Mouse (Mus musculus): Measurements from ENCODE around the gene Klhl25. TPM values are rescaled to one million over a fixed set of nuclear protein-coding genes. Genes with fewer than 3 reads are reported as not detected.

The Klhl25 gene
- polyA plus RNA-seq, 1 experiment from 2014 or later, result 8.3 TPM

DNA sequence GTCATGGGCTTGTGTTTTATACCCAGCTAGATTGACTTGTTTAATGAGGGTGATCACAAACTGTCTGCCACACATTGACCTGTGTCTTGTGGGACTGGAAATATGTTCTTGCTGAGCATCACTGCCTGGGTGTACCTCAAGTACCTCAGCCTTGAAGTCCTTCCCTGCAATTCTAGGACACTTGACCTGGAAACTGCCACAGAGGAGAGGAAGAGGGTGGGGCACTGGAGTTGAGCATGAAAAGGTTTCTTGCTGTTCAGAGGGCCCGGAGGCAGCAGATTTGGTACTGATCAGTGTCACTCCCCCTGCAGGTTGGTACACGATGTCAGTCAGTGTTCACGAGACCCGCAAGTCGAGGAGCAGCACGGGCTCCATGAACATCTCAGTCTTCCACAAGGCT is 16.9 kb downstream of the Klhl25 start:
- ATAC-seq (ENCODE audit: insufficient number of reproducible peaks, insufficient read depth, low FRiP score, low read depth), result no peak
- peaks cover 50% of the 10 kb centered on the region for H3K36me3 ChIP-seq (ENCODE audit: control insufficient read depth, insufficient read depth, low read length)

DNA sequence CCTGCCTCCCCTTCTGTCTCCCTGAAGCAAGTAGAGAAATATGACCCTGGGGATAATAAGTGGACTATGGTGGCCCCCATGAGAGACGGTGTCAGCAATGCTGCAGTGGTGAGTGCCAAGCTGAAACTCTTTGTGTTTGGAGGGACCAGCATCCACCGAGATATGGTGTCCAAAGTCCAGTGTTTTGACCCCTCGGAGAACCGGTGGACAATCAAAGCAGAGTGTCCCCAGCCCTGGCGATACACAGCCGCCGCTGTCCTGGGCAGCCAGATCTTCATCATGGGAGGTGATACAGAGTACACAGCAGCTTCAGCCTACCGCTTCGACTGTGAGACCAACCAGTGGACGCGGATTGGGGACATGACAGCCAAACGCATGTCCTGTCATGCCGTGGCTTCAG is 18.4 kb downstream of the Klhl25 start:
- H3K9me3 ChIP-seq (ENCODE audit: control insufficient read depth, low read length), result 0 out of 2 replicates have a peak, but pooled peaks cover 4% of the 10 kb centered on the region
- H3K4me1 ChIP-seq (ENCODE audit: control insufficient read depth in 2 of 2, insufficient read depth in 2 of 2, low read length in 2 of 2), result peaks cover 8 to 17% of the 10 kb centered on the region in 2 experiments
- H3K36me3 ChIP-seq (ENCODE audit: control insufficient read depth, insufficient read depth, low read length), result peaks cover 57% of the 10 kb centered on the region
- H3K4me2 ChIP-seq (ENCODE audit: low read length), result no peak overlapping the region
- no peaks in the 10 kb centered on the region for H3K27me3 ChIP-seq (ENCODE audit: control insufficient read depth, insufficient read depth, low read length)
- H3K4me3 ChIP-seq (ENCODE audit: control insufficient read depth in 1 of 2, insufficient read depth in 1 of 2, low read depth in 1 of 2, low read length in 2 of 2), result no peak overlapping the region
- H3K27ac ChIP-seq (replicated peaks in 1 of 2; ENCODE audit: control insufficient read depth in 1 of 2, insufficient read depth in 1 of 2, low read depth in 2 of 2, low read length in 2 of 2), result no peak overlapping the region
- ATAC-seq (ENCODE audit: insufficient number of reproducible peaks, insufficient read depth, low FRiP score, low read depth), result no peak
- H3K9ac ChIP-seq (ENCODE audit: low read length), result no peak overlapping the region
- WGBS, result 90% methylated on average over 13 of the region's 13 CpGs

More for the DNA sequence above, 16.9 kb downstream of the Klhl25 start:
- Histone ChIP-seq H3K27ac (replicated peaks in 1 of 2; ENCODE audit: control insufficient read depth in 1 of 2, insufficient read depth in 1 of 2, low read depth in 2 of 2, low read length in 2 of 2) (no peak overlapping the region), H3K27me3 (ENCODE audit: control insufficient read depth, insufficient read depth, low read length) (no peaks in the 10 kb centered on the region), H3K4me2 (ENCODE audit: low read length) (no peak overlapping the region), H3K4me1 (ENCODE audit: control insufficient read depth in 2 of 2, insufficient read depth in 2 of 2, low read length in 2 of 2) (peaks cover 11 to 12% of the 10 kb centered on the region in 2 experiments), H3K4me3 (ENCODE audit: control insufficient read depth in 1 of 2, insufficient read depth in 1 of 2, low read depth in 1 of 2, low read length in 2 of 2) (no peak overlapping the region), H3K9me3 (ENCODE audit: control insufficient read depth, low read length) (0 out of 2 replicates have a peak, but pooled peaks cover 4% of the 10 kb centered on the region), H3K9ac (ENCODE audit: low read length) (no peak overlapping the region)
- 92% methylated on average over 6 of the region's 6 CpGs for WGBS

DNA sequence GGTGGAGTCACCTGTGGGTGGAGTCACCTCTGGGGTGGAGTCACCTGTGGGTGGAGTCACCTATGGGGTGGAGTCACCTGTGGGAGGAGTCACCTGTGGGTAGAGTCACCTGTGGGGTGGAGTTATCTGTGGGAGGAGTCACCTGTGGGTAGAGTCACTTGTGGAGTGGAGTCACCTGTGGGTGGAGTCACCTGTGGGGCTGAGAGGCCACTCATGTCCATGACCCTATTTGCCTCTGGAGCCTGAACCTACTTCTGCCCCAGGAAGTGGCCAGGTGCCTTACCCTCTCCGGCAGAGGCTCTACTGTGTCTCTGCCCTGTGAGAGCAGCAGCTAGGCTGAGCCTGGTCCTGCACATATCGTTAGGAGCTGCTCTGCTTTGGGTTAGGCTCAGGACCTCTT is 20.6 kb downstream of the Klhl25 start:
- H3K4me1 ChIP-seq (ENCODE audit: control insufficient read depth in 2 of 2, insufficient read depth in 2 of 2, low read length in 2 of 2), result peaks cover 2 to 11% of the 10 kb centered on the region in 2 experiments
- no peak overlapping the region for H3K9ac ChIP-seq (ENCODE audit: low read length)
- 0 out of 2 replicates have a peak, but pooled peaks cover 4% of the 10 kb centered on the region for H3K9me3 ChIP-seq (ENCODE audit: control insufficient read depth, low read length)
- 79% methylated on average over 2 of the region's 2 CpGs for WGBS
- H3K27me3 ChIP-seq (ENCODE audit: control insufficient read depth, insufficient read depth, low read length), result no peaks in the 10 kb centered on the region
- H3K27ac ChIP-seq (replicated peaks in 1 of 2; ENCODE audit: control insufficient read depth in 1 of 2, insufficient read depth in 1 of 2, low read depth in 2 of 2, low read length in 2 of 2), result no peak overlapping the region
- H3K36me3 ChIP-seq (ENCODE audit: control insufficient read depth, insufficient read depth, low read length), result peaks cover 72% of the 10 kb centered on the region
- no peak for ATAC-seq (ENCODE audit: insufficient number of reproducible peaks, insufficient read depth, low FRiP score, low read depth)
- H3K4me2 ChIP-seq (ENCODE audit: low read length), result no peak overlapping the region
- H3K4me3 ChIP-seq (ENCODE audit: control insufficient read depth in 1 of 2, insufficient read depth in 1 of 2, low read depth in 1 of 2, low read length in 2 of 2), result no peak overlapping the region

DNA sequence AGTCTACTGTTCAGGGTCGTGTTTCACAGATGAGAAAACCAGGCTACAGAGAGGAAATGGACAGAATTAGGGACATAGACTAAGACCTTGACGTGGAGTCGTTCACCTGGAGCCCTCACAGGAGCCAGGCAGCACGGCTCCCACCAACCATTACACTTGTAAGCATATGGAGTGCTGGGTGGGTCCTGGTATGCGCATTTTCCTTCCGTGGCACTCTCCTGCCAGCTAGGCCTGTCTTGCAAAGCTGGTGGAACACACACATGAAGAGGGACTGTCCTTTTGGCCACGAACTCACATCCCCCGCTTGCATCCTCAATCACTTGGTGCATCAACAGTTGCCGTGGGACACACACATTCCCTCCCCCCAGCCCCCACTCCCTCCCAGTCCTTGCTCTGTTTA is 22.4 kb downstream of the Klhl25 start:
- 75% methylated on average over 9 of the region's 9 CpGs for WGBS
- Histone ChIP-seq H3K36me3 (ENCODE audit: control insufficient read depth, insufficient read depth, low read length) (peaks cover 73% of the 10 kb centered on the region), H3K27ac (replicated peaks in 1 of 2; ENCODE audit: control insufficient read depth in 1 of 2, insufficient read depth in 1 of 2, low read depth in 2 of 2, low read length in 2 of 2) (no peak overlapping the region), H3K9me3 (ENCODE audit: control insufficient read depth, low read length) (no peaks in the 10 kb centered on the region), H3K4me3 (ENCODE audit: control insufficient read depth in 1 of 2, insufficient read depth in 1 of 2, low read depth in 1 of 2, low read length in 2 of 2) (no peak overlapping the region), H3K4me2 (ENCODE audit: low read length) (no peak overlapping the region), H3K9ac (ENCODE audit: low read length) (no peak overlapping the region), H3K27me3 (ENCODE audit: control insufficient read depth, insufficient read depth, low read length) (no peaks in the 10 kb centered on the region), H3K4me1 (ENCODE audit: control insufficient read depth in 2 of 2, insufficient read depth in 2 of 2, low read length in 2 of 2) (peaks cover 2 to 11% of the 10 kb centered on the region in 2 experiments)
- no peak for ATAC-seq (ENCODE audit: insufficient number of reproducible peaks, insufficient read depth, low FRiP score, low read depth)

DNA sequence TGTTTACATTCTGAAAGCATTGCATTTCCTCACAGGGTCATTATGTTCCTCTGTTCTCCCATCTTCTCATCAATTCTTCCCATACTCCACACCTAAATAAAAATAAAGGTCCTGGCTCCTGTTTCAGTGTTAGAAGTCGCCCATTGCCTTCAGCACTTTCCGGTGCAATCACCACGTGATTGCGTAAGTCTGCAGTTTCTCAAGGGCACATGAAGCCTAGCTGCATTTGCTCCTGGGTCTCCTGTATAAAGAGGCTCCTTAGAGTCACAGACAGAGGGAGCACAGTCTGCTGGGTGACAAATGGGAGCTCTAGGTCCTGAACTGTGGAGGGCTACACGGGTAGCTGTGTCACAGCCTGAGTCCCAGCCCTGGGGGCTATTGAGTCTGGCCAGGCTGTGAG is 24.1 kb downstream of the Klhl25 start:
- peaks cover 2 to 11% of the 10 kb centered on the region in 2 experiments for H3K4me1 ChIP-seq (ENCODE audit: control insufficient read depth in 2 of 2, insufficient read depth in 2 of 2, low read length in 2 of 2)
- H3K9me3 ChIP-seq (ENCODE audit: control insufficient read depth, low read length), result no peaks in the 10 kb centered on the region
- 65% methylated on average over 5 of the region's 5 CpGs for WGBS
- H3K36me3 ChIP-seq (ENCODE audit: control insufficient read depth, insufficient read depth, low read length), result peaks cover 56% of the 10 kb centered on the region
- no peak for ATAC-seq (ENCODE audit: insufficient number of reproducible peaks, insufficient read depth, low FRiP score, low read depth)
- no peaks in the 10 kb centered on the region for H3K27me3 ChIP-seq (ENCODE audit: control insufficient read depth, insufficient read depth, low read length)
- H3K4me2 ChIP-seq (ENCODE audit: low read length), result no peak overlapping the region
- H3K9ac ChIP-seq (ENCODE audit: low read length), result no peak overlapping the region
- H3K27ac ChIP-seq (replicated peaks in 1 of 2; ENCODE audit: control insufficient read depth in 1 of 2, insufficient read depth in 1 of 2, low read depth in 2 of 2, low read length in 2 of 2), result no peak overlapping the region
- H3K4me3 ChIP-seq (ENCODE audit: control insufficient read depth in 1 of 2, insufficient read depth in 1 of 2, low read depth in 1 of 2, low read length in 2 of 2), result no peak overlapping the region

DNA sequence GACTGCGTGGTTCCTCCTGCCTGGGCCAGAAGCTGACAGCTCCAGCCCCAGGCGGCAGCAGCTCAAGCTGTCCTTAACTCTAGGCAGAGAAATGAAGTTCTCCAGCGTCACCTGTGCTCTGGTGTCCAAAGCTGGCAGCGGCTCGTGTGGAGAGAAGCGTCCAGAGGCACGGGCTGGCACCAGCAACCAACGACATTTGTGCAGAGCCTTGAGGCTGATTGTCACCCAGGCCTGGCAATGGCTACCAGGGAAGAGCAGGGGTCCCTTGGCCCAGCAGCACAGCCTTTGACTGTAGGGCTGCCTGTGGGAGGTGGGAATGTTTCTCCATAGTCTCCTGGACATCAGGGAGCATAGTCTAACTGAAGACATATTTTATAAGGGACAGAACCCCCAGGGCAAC is 24.6 kb downstream of the Klhl25 start:
- Histone ChIP-seq H3K27me3 (ENCODE audit: control insufficient read depth, insufficient read depth, low read length) (no peaks in the 10 kb centered on the region), H3K36me3 (ENCODE audit: control insufficient read depth, insufficient read depth, low read length) (peaks cover 52% of the 10 kb centered on the region), H3K4me2 (ENCODE audit: low read length) (no peak overlapping the region), H3K9me3 (ENCODE audit: control insufficient read depth, low read length) (no peaks in the 10 kb centered on the region), H3K4me3 (ENCODE audit: control insufficient read depth in 1 of 2, insufficient read depth in 1 of 2, low read depth in 1 of 2, low read length in 2 of 2) (no peak overlapping the region), H3K9ac (ENCODE audit: low read length) (no peak overlapping the region), H3K4me1 (ENCODE audit: control insufficient read depth in 2 of 2, insufficient read depth in 2 of 2, low read length in 2 of 2) (peaks cover 2 to 11% of the 10 kb centered on the region in 2 experiments), H3K27ac (replicated peaks in 1 of 2; ENCODE audit: control insufficient read depth in 1 of 2, insufficient read depth in 1 of 2, low read depth in 2 of 2, low read length in 2 of 2) (no peak overlapping the region)
- ATAC-seq (ENCODE audit: insufficient number of reproducible peaks, insufficient read depth, low FRiP score, low read depth), result no peak
- WGBS, result 85% methylated on average over 8 of the region's 8 CpGs

DNA sequence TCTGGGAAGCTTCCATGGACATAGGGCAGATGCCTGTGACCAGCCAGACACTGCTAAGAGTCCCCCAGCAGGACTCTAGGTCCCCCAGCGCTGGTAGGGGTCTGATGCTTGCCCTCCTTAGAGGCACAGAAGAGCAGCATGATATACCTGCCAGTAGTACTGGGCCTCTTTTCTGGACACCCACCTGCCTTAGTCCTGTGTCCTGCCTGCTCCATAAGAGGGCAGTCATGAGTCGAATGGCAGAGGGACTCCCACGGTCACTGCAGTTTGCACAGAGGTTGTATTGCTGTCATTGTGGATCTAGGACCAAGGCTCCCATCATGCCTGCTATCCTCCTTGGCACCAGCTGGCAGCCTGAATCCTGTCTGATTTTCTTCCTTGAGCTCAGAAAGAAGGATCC is 25.1 kb downstream of the Klhl25 start:
- Histone ChIP-seq H3K27ac (replicated peaks in 1 of 2; ENCODE audit: control insufficient read depth in 1 of 2, insufficient read depth in 1 of 2, low read depth in 2 of 2, low read length in 2 of 2) (no peak overlapping the region), H3K4me1 (ENCODE audit: control insufficient read depth in 2 of 2, insufficient read depth in 2 of 2, low read length in 2 of 2) (peaks cover 2 to 11% of the 10 kb centered on the region in 2 experiments), H3K36me3 (ENCODE audit: control insufficient read depth, insufficient read depth, low read length) (peaks cover 51% of the 10 kb centered on the region), H3K4me2 (ENCODE audit: low read length) (no peak overlapping the region), H3K9me3 (ENCODE audit: control insufficient read depth, low read length) (no peaks in the 10 kb centered on the region), H3K27me3 (ENCODE audit: control insufficient read depth, insufficient read depth, low read length) (no peaks in the 10 kb centered on the region), H3K9ac (ENCODE audit: low read length) (no peak overlapping the region), H3K4me3 (ENCODE audit: control insufficient read depth in 1 of 2, insufficient read depth in 1 of 2, low read depth in 1 of 2, low read length in 2 of 2) (no peak overlapping the region)
- no peak for ATAC-seq (ENCODE audit: insufficient number of reproducible peaks, insufficient read depth, low FRiP score, low read depth)
- WGBS, result 71% methylated on average over 3 of the region's 3 CpGs

DNA sequence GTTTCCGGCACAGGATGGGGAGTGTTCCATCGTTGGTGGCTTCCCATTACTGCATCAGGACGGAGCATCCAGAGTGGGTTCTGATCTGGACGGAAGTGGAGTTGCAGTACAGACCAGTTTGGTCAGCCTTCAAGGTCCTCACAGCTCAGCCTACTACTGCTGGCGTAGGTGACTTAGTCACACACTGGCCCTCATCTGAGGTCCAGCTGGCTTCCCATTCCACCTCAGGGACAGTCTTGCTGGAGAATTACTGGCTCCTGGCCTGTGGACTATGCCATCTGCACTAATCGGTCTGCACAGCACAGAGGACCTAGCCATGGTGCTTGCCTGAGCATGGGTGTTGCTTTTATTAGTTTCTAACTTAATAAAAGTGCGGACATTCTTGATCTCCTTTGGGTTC is 25.6 kb downstream of the Klhl25 start:
- Histone ChIP-seq H3K27ac (replicated peaks in 1 of 2; ENCODE audit: control insufficient read depth in 1 of 2, insufficient read depth in 1 of 2, low read depth in 2 of 2, low read length in 2 of 2) (no peak overlapping the region), H3K4me3 (ENCODE audit: control insufficient read depth in 1 of 2, insufficient read depth in 1 of 2, low read depth in 1 of 2, low read length in 2 of 2) (no peak overlapping the region), H3K27me3 (ENCODE audit: control insufficient read depth, insufficient read depth, low read length) (no peaks in the 10 kb centered on the region), H3K9ac (ENCODE audit: low read length) (no peak overlapping the region), H3K9me3 (ENCODE audit: control insufficient read depth, low read length) (no peaks in the 10 kb centered on the region), H3K4me1 (ENCODE audit: control insufficient read depth in 2 of 2, insufficient read depth in 2 of 2, low read length in 2 of 2) (peaks cover 2 to 11% of the 10 kb centered on the region in 2 experiments), H3K36me3 (ENCODE audit: control insufficient read depth, insufficient read depth, low read length) (peaks cover 47% of the 10 kb centered on the region), H3K4me2 (ENCODE audit: low read length) (no peak overlapping the region)
- WGBS, result 92% methylated on average over 7 of the region's 7 CpGs
- ATAC-seq (ENCODE audit: insufficient number of reproducible peaks, insufficient read depth, low FRiP score, low read depth), result no peak

All from heart, embryonic 14.5 days (tissue).